Mouse (Mus musculus) E14TG2a.4 (cell line): ENCODE data around the gene Tas2r109.
"Not testable (repeated sequence)": the region's sequence is repeated elsewhere in the genome, so short reads cannot be mapped to it uniquely, and the experiment has no call there.

Experiments
- H3K27me3 ChIP-seq: 2 replicates; pipeline ENCODE4 v1.6.1; 2014; ENCODE audit warnings: low read length, control low read depth; ENCODE audit not compliant: insufficient read depth
- H3K36me3 ChIP-seq: 2 replicates; pipeline ENCODE4 v1.6.1; 2014; ENCODE audit warnings: low read length, control low read depth; ENCODE audit not compliant: insufficient read depth
- H3K4me1 ChIP-seq: replicated peaks from 2 replicates; pipeline ENCODE4 v1.6.1; 2014; ENCODE audit warnings: low read depth, low read length, control low read depth
- H3K4me3 ChIP-seq: replicated peaks from 2 replicates; pipeline ENCODE4 v1.5.1; 2014; ENCODE audit warnings: mild to moderate bottlenecking, low read length
- H3K9me3 ChIP-seq: 2 replicates; pipeline ENCODE4 v1.6.1; 2014; ENCODE audit warnings: low read length, control low read depth
- CTCF ChIP-seq: conservative IDR thresholded peaks from 2 replicates; pipeline ENCODE4 v1.5.1; 2014; ENCODE audit warnings: low read length
- NANOG ChIP-seq: IDR thresholded peaks from 2 replicates; pipeline ENCODE4 v1.6.1; 2014; ENCODE audit warnings: borderline replicate concordance, low read length, mixed read lengths
- POU5F1 ChIP-seq: IDR thresholded peaks from 2 replicates; pipeline ENCODE4 v1.6.1; 2014; ENCODE audit warnings: low read length, borderline replicate concordance

Gene Tas2r109

GRCm38 (mm10) chr6:132980865-132981264, at the start of gene Tas2r109:
Tas2r109 (minus strand) TSS chr6:132980965.
- Histone ChIP-seq H3K9me3 (no peaks in the 10 kb centered on the region), H3K4me1 (no peaks in the 10 kb centered on the region), H3K4me3 (no peak within 1 kb of the TSS), H3K27me3 (no peaks in the 10 kb centered on the region), H3K36me3 (no peaks in the 10 kb centered on the region)
- TF ChIP-seq NANOG (no peak), CTCF (no peak), POU5F1 (no peak)

- TF ChIP-seq CTCF = no peak
- TF ChIP-seq NANOG = no peak
- no peak for TF ChIP-seq POU5F1
- Histone ChIP-seq H3K4me1 (no peaks in the 10 kb centered on the region), H3K9me3 (no peaks in the 10 kb centered on the region), H3K36me3 (no peaks in the 10 kb centered on the region), H3K27me3 (no peaks in the 10 kb centered on the region), H3K4me3 (no peak within 1 kb of the TSS)
These were observed 22.9 kb downstream of the Tas2r109 start, which contains the start of gene Tas2r131 for GRCm38 (mm10) chr6:132957819-132958218. Tas2r131 (minus strand) TSS chr6:132957919.

DNA sequence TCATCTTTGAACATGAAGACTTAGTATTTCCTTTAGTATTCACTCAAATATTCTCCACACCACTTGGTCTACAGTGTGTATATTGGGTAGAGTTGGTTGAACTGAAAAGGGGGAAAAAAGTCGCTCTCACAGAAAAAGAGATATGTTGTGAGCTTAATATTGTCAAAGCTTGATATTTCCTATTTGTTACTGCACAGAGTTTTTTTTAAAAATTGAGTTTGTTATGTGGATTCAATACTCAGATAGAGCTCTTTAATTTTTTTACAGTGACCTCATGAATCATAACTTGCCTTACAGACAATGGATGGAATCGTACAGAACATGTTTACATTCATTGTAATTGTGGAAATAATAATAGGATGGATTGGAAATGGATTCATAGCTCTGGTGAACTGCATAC, 30.0 kb downstream of the Tas2r109 start, which contains the start of gene Tas2r129:
Gene Tas2r129 (plus strand): TSS at position 301 of the 400 bp plus-strand sequence.
- H3K27me3 ChIP-seq = no peaks in the 10 kb centered on the region
- H3K9me3 ChIP-seq = no peaks in the 10 kb centered on the region
- H3K36me3 ChIP-seq = no peaks in the 10 kb centered on the region
- no peak within 1 kb of the TSS for H3K4me3 ChIP-seq
- TF ChIP-seq NANOG (no peak), POU5F1 (no peak), CTCF (no peak)
- H3K4me1 ChIP-seq = no peaks in the 10 kb centered on the region

DNA sequence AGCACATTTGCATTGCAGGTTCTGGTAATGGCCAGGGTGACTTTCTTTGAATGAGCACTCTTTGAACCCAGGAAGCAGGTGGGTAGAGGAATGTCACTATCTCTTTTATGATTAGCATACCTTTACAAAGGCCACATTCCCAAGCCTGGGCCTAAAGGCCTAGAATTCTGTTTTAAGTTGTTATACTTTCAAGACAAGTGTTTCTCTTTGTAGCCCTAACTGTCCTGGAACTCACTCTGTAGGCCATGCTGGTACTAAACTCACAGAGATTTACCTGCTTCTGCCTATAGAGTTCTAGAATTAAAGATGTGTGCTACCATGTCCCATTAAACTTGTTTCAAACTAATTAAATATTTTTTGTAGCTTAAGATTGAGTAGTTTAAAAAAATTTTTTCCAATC, 39.4 kb downstream of the Tas2r109 start:
- not testable (repeated sequence) for H3K27me3 ChIP-seq, H3K36me3 ChIP-seq, H3K4me1 ChIP-seq, H3K4me3 ChIP-seq
- peaks cover 19% of the 10 kb centered on the region for H3K9me3 ChIP-seq
